Mouse (Mus musculus) forebrain, embryonic 12.5 days (tissue): ENCODE data around the gene Ermp1. TPM values are rescaled to one million over a fixed set of nuclear protein-coding genes. Genes with fewer than 3 reads are reported as not detected.
"Not testable (repeated sequence)": the region's sequence is repeated elsewhere in the genome, so short reads cannot be mapped to it uniquely, and the experiment has no call there.

ENCODE experiments used
- ATAC-seq: fragments of 200-750 bp; cut with Nextera tagmentation; 2 replicates; pipeline ENCODE4 v1.8.0; 2017; ENCODE audit warnings: moderate TSS enrichment; ENCODE audit not compliant: low FRiP score
- H3K27ac ChIP-seq: fragments of 300-500 bp; sonication (generic); 2 replicates; pipeline ENCODE4 v1.5.1; 2016; ENCODE audit warnings: mild to moderate bottlenecking
- H3K27me3 ChIP-seq: fragments of 300-500 bp; sonication (generic); 2 replicates; pipeline ENCODE4 v1.6.1; 2016; ENCODE audit warnings: mild to moderate bottlenecking
- H3K36me3 ChIP-seq: fragments of 300-500 bp; sonication (generic); replicated peaks from 2 replicates; pipeline ENCODE4 v1.6.1; 2016; ENCODE audit warnings: mild to moderate bottlenecking
- H3K4me1 ChIP-seq: fragments of 300-500 bp; sonication (generic); 2 replicates; pipeline ENCODE4 v1.6.1; 2016
- H3K4me2 ChIP-seq: fragments of 300-500 bp; sonication (generic); 2 replicates; pipeline ENCODE4 v1.6.1; 2016; ENCODE audit warnings: mild to moderate bottlenecking, moderate library complexity
- H3K4me3 ChIP-seq: fragments of 300-500 bp; sonication (generic); replicated peaks from 2 replicates; pipeline ENCODE4 v1.5.1; 2016; ENCODE audit warnings: mild to moderate bottlenecking
- H3K9ac ChIP-seq: fragments of 300-500 bp; sonication (generic); 2 replicates; pipeline ENCODE4 v1.6.1; 2016; ENCODE audit warnings: mild to moderate bottlenecking
- H3K9me3 ChIP-seq: fragments of 300-500 bp; sonication (generic); 2 replicates; pipeline ENCODE4 v1.6.1; 2016
- WGBS: fragments of 180-500 bp; shearing (Covaris S2); methylation state at CpG from one replicate; pipeline ENCODE4 v1.1.7; 2016; 5-methylcytosine and 5-hydroxymethylcytosine counted together
- polyA plus RNA-seq: library from polyadenylated mRNA; unstranded; fragments of >200 nt; fragmentation: Nextera tagmentation; extraction: Ambion mirVana; gene quantifications from 2 replicates; pipeline ENCODE4 v1.2.1, GENCODE M21; 2016

Ermp1 gene
- polyA plus RNA-seq, 1 experiment from 2014 or later = 14.6 TPM

- H3K4me1 ChIP-seq = no peaks in the 10 kb centered on the region
- WGBS = 95% methylated on average over 2 of the region's 2 CpGs
- ATAC-seq = no peak
- no peak overlapping the region for H3K27ac ChIP-seq
- no peak overlapping the region for H3K9ac ChIP-seq
- H3K9me3 ChIP-seq = no peaks in the 10 kb centered on the region
- H3K4me3 ChIP-seq = no peak overlapping the region
- H3K4me2 ChIP-seq = no peak overlapping the region
- H3K36me3 ChIP-seq = peaks cover 22% of the 10 kb centered on the region
- H3K27me3 ChIP-seq = no peaks in the 10 kb centered on the region
Measured at GRCm38 (mm10) chr19:29612102-29612501, 36.1 kb downstream of the Ermp1 start.

GRCm38 (mm10) chr19:29610907-29611306 is 37.3 kb downstream of the Ermp1 start:
- H3K4me1 ChIP-seq = no peaks in the 10 kb centered on the region
- H3K9ac ChIP-seq = no peak overlapping the region
- no peak for ATAC-seq
- 90% methylated on average over 10 of the region's 10 CpGs for WGBS
- H3K4me2 ChIP-seq = no peak overlapping the region
- no peaks in the 10 kb centered on the region for H3K9me3 ChIP-seq
- H3K36me3 ChIP-seq = peaks cover 25% of the 10 kb centered on the region
- H3K4me3 ChIP-seq = no peak overlapping the region
- no peak overlapping the region for H3K27ac ChIP-seq
- no peaks in the 10 kb centered on the region for H3K27me3 ChIP-seq

DNA sequence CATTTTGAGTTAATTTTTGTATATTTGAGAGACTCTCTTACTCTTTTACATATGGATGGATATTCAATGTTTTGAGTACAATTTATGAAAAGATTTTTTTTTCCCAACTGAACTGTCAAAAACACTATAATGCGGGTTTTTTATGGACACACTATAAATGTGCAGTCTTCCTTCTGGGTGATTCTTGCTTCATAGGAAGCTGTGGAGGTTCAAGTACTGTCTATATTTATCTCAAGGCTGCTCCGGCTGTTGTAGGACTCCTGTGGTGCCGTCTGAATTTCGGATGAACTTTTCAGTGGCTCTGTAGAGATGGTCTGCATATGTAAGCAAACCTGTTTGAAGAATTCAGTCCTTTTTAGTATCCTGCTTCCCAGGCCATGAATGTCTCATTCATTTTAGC is 40.0 kb downstream of the Ermp1 start:
- H3K36me3 ChIP-seq = peaks cover 34% of the 10 kb centered on the region
- 78% methylated on average over 4 of the region's 4 CpGs for WGBS

GRCm38 (mm10) chr19:29607521-29607920 is 40.7 kb downstream of the Ermp1 start:
- H3K9ac ChIP-seq = no peak overlapping the region
- no peak overlapping the region for H3K4me2 ChIP-seq
- H3K9me3 ChIP-seq = no peaks in the 10 kb centered on the region
- no peaks in the 10 kb centered on the region for H3K27me3 ChIP-seq
- no peak for ATAC-seq
- H3K36me3 ChIP-seq = peaks cover 34% of the 10 kb centered on the region
- WGBS = 93% methylated on average over 4 of the region's 4 CpGs
- no peak overlapping the region for H3K27ac ChIP-seq
- no peak overlapping the region for H3K4me3 ChIP-seq
- no peaks in the 10 kb centered on the region for H3K4me1 ChIP-seq

More for the DNA sequence above, 40.0 kb downstream of the Ermp1 start:
- Histone ChIP-seq H3K4me2 (no peak overlapping the region), H3K27ac (no peak overlapping the region), H3K9me3 (no peaks in the 10 kb centered on the region), H3K27me3 (no peaks in the 10 kb centered on the region), H3K9ac (no peak overlapping the region), H3K4me3 (no peak overlapping the region), H3K4me1 (no peaks in the 10 kb centered on the region)
- no peak for ATAC-seq

DNA sequence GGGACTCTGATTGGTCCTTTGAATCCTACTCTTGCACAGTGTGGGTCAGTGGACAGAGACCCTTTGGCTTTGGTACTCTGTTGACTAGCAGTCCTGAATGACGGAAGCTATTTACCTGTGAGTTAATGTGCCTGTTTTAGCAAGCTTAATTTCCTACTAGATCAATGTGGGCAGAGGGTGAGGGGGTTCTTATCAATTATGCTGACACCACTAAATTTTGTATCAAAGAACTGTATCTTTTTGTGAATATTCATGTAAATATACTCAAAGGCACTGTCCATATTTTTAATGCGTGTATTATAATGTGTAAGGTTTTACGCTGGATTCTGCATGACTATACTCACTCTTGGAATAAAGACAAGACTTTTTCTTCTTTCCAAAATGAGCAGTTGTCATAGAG is 43.6 kb downstream of the Ermp1 start:
- 87% methylated on average over 3 of the region's 3 CpGs for WGBS
- H3K4me2 ChIP-seq = no peak overlapping the region
- peaks cover 35% of the 10 kb centered on the region for H3K36me3 ChIP-seq
- no peak overlapping the region for H3K9ac ChIP-seq
- H3K9me3 ChIP-seq = no peaks in the 10 kb centered on the region
- no peak overlapping the region for H3K4me3 ChIP-seq
- no peaks in the 10 kb centered on the region for H3K27me3 ChIP-seq
- H3K27ac ChIP-seq = no peak overlapping the region
- ATAC-seq = no peak
- H3K4me1 ChIP-seq = no peaks in the 10 kb centered on the region

GRCm38 (mm10) chr19:29603548-29604353 is 44.5 kb downstream of the Ermp1 start:
- Histone ChIP-seq H3K4me2 (no peak overlapping the region), H3K4me3 (no peak overlapping the region), H3K9me3 (no peaks in the 10 kb centered on the region), H3K36me3 (peaks cover 43% of the 10 kb centered on the region), H3K9ac (no peak overlapping the region), H3K4me1 (no peaks in the 10 kb centered on the region), H3K27ac (no peak overlapping the region), H3K27me3 (no peaks in the 10 kb centered on the region)
- 89% methylated on average over 14 of the region's 14 CpGs for WGBS
- no peak for ATAC-seq

- Histone ChIP-seq H3K9ac (no peak overlapping the region), H3K4me2 (no peak overlapping the region), H3K27ac (no peak overlapping the region), H3K4me3 (no peak overlapping the region), H3K9me3 (no peaks in the 10 kb centered on the region), H3K27me3 (no peaks in the 10 kb centered on the region), H3K36me3 (peaks cover 60% of the 10 kb centered on the region), H3K4me1 (no peaks in the 10 kb centered on the region)
- WGBS = 95% methylated on average over 5 of the region's 5 CpGs
- ATAC-seq = no peak
Measured at GRCm38 (mm10) chr19:29598981-29599380, 49.2 kb downstream of the Ermp1 start.

DNA sequence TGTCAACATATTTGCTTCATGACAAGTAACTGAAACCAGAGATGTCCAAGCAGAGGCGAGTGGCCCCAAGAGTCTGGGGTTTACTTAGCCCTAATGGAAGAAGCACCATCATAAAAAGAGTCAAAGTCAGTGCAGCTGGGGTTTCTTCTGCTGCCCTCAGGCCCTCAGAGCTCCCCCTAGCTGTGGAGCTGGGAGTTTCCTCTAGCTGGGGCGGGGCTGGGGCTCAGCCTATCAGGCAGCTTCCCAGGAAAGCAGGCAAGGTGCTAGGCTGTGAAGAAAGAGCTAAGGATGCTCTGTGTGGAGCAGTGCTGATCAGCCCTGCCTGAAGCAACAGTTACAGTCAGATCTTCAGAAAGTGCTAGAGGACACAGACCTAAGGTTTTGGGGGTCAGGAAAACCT is 51.2 kb downstream of the Ermp1 start:
- Histone ChIP-seq H3K27me3 (no peaks in the 10 kb centered on the region), H3K9ac (no peak overlapping the region), H3K36me3 (peaks cover 41% of the 10 kb centered on the region), H3K4me2 (no peak overlapping the region), H3K4me1 (no peaks in the 10 kb centered on the region), H3K9me3 (no peaks in the 10 kb centered on the region), H3K27ac (no peak overlapping the region), H3K4me3 (no peak overlapping the region)
- ATAC-seq = no peak
- 92% methylated on average over 2 of the region's 2 CpGs for WGBS

GRCm38 (mm10) chr19:29596276-29596675 is 51.9 kb downstream of the Ermp1 start:
- H3K27me3 ChIP-seq = no peaks in the 10 kb centered on the region
- 96% methylated on average over 3 of the region's 3 CpGs for WGBS
- no peak overlapping the region for H3K27ac ChIP-seq
- H3K9ac ChIP-seq = no peak overlapping the region
- no peak overlapping the region for H3K4me3 ChIP-seq
- no peaks in the 10 kb centered on the region for H3K4me1 ChIP-seq
- peaks cover 41% of the 10 kb centered on the region for H3K36me3 ChIP-seq
- ATAC-seq = no peak
- H3K4me2 ChIP-seq = no peak overlapping the region
- H3K9me3 ChIP-seq = no peaks in the 10 kb centered on the region

GRCm38 (mm10) chr19:29593783-29594182 is 54.4 kb downstream of the Ermp1 start:
- not testable (repeated sequence) for H3K9me3 ChIP-seq, H3K4me1 ChIP-seq, H3K27ac ChIP-seq, H3K9ac ChIP-seq, ATAC-seq, H3K4me3 ChIP-seq, H3K27me3 ChIP-seq, H3K4me2 ChIP-seq
- H3K36me3 ChIP-seq = peaks cover 34% of the 10 kb centered on the region
- 36% methylated on average over 3 of the region's 3 CpGs for WGBS

GRCm38 (mm10) chr19:29583734-29584133 is 64.5 kb downstream of the Ermp1 start:
- no peaks in the 10 kb centered on the region for H3K4me1 ChIP-seq
- no peak overlapping the region for H3K4me2 ChIP-seq
- ATAC-seq = no peak
- H3K27ac ChIP-seq = no peak overlapping the region
- no peaks in the 10 kb centered on the region for H3K9me3 ChIP-seq
- peaks cover 30% of the 10 kb centered on the region for H3K36me3 ChIP-seq
- 79% methylated on average over 6 of the region's 6 CpGs for WGBS
- H3K4me3 ChIP-seq = no peak overlapping the region
- H3K27me3 ChIP-seq = no peaks in the 10 kb centered on the region
- no peak overlapping the region for H3K9ac ChIP-seq

DNA sequence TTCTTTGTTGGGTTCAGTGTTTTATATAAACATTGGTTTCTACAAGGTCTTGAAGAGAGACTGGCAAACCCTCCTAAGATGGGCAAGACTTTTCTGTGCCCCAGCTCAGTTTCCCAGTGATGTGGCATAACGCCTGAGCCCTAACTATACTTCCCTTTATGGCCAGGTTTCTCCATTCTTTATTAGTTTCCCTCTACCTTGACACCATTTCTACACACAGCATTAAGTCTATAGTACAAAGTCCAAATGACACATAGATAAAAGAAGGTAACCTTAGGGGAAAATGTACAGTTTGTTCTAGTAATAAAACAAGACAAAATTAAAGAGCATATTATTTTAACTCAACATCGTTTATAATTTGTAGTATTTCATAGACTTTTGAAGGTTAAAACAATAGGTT is 65.8 kb downstream of the Ermp1 start:
- 87% methylated on average over 2 of the region's 2 CpGs for WGBS
- Histone ChIP-seq H3K4me2 (no peak overlapping the region), H3K4me1 (no peaks in the 10 kb centered on the region), H3K27me3 (no peaks in the 10 kb centered on the region), H3K4me3 (no peak overlapping the region), H3K36me3 (peaks cover 22% of the 10 kb centered on the region), H3K27ac (no peak overlapping the region), H3K9ac (no peak overlapping the region), H3K9me3 (no peaks in the 10 kb centered on the region)
- no peak for ATAC-seq

- Histone ChIP-seq H3K4me1 (no peaks in the 10 kb centered on the region), H3K36me3 (peaks cover 8% of the 10 kb centered on the region), H3K27me3 (no peaks in the 10 kb centered on the region), H3K27ac (no peak overlapping the region), H3K9ac (no peak overlapping the region), H3K9me3 (no peaks in the 10 kb centered on the region), H3K4me3 (no peak overlapping the region), H3K4me2 (no peak overlapping the region)
- WGBS = 94% methylated on average over 1 of the region's 1 CpGs
- no peak for ATAC-seq
Measured at GRCm38 (mm10) chr19:29566512-29566911, 81.7 kb downstream of the Ermp1 start.
